Mouse (Mus musculus) hindbrain, embryonic 10.5 days (tissue): Measurements from ENCODE around the gene Gabbr2. TPM values are rescaled to one million over a fixed set of nuclear protein-coding genes. Genes with fewer than 3 reads are reported as not detected.

ENCODE experiments used
- DNase-seq: peaks from one replicate; pipeline ENCODE4 v3.0.0-alpha.2; 2017; ENCODE audit warnings: low spot score
- H3K27ac ChIP-seq: fragments of 300-500 bp; sonication (generic); 2 replicates; pipeline ENCODE4 v1.5.1; 2016; ENCODE audit warnings: mild to moderate bottlenecking, moderate library complexity
- H3K27me3 ChIP-seq: fragments of 300-500 bp; sonication (generic); 2 replicates; pipeline ENCODE4 v1.6.1; 2016; ENCODE audit warnings: mild to moderate bottlenecking; ENCODE audit not compliant: poor library complexity, insufficient read depth, severe bottlenecking
- H3K36me3 ChIP-seq: fragments of 300-500 bp; sonication (generic); 2 replicates; pipeline ENCODE4 v1.6.1; 2016; ENCODE audit warnings: mild to moderate bottlenecking, moderate library complexity
- H3K4me1 ChIP-seq: fragments of 300-500 bp; sonication (generic); replicated peaks from 2 replicates; pipeline ENCODE4 v1.6.1; 2016; ENCODE audit warnings: mild to moderate bottlenecking
- H3K4me3 ChIP-seq: fragments of 300-500 bp; sonication (generic); 2 replicates; pipeline ENCODE4 v1.5.1; 2016; ENCODE audit warnings: mild to moderate bottlenecking, moderate library complexity
- H3K9me3 ChIP-seq: fragments of 300-500 bp; sonication (generic); 2 replicates; pipeline ENCODE4 v1.6.1; 2016; ENCODE audit warnings: mild to moderate bottlenecking, moderate library complexity
- WGBS: fragments of 180-500 bp; shearing (Covaris S2); methylation state at CpG from one replicate; pipeline ENCODE4 v1.1.7; 2016; 5-methylcytosine and 5-hydroxymethylcytosine counted together
- polyA plus RNA-seq: library from polyadenylated mRNA; unstranded; fragments of >200 nt; fragmentation: Nextera tagmentation; extraction: Ambion mirVana; gene quantifications from 2 replicates; pipeline ENCODE4 v1.2.1, GENCODE M21; 2016

Gene Gabbr2
- polyA plus RNA-seq, result 0.24 and 0.27 TPM in 2 replicates

DNA sequence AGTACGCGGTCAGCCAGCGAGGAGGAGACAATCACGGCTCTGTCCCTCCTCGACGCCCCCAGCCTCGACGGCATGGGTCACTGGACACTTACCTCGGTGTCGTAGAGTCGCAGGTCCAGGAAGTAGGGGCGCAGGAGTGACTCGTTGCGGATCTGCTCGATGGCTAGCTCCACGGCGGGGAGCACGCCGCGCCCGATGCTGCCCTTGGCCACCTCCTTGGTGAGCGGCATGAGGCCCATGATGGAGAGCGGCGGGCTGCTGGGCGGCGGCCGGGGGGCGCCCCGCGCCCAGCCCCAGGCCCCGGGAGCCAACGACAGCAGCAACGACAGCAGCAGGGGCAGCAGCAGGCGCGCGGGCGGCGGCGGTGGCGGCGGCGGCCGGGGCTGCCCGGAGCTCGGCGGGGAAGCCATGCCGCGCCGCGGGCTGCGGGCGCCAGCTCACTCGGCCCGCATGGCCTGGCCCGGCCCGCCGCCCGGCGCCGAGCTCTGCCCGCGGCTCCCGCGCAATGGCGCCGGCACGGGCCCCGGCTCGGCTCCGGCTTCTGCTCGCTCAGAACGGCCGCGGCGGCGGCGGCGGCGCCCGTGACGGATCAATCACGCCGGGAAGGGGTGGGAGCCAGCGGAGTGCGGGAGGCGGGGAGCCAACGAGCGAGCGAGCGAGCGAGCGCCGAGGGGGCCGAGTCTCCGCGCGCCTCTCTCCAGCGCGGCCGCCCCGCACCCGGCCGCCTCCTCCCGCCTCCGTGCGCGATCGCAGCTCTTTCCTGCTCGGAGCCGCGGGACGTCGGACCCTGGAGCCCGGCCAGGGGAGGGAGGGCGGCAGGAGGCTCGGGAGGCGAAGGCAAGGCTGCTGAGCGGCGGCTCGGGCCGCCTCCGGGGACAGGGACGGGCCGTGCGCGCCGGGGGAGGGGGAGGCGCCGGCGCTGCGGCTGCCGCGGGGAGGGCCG, at the start of gene Gabbr2:
TSS of gene Gabbr2 (minus strand) at position 858 of the 943 bp plus-strand sequence.
- peak; percentile 51 for DNase-seq
- no peaks in the 10 kb centered on the region for H3K36me3 ChIP-seq
- H3K4me3 ChIP-seq, result peak within 1 kb of the TSS; percentile 71
- peak within 1 kb of the TSS; percentile 80 for H3K27ac ChIP-seq
- H3K4me1 ChIP-seq, result peaks cover 29% of the 10 kb centered on the region
- H3K9me3 ChIP-seq, result no peaks in the 10 kb centered on the region
- peaks cover 75% of the 10 kb centered on the region for H3K27me3 ChIP-seq
- 2% methylated on average over 134 of the region's 134 CpGs for WGBS

DNA sequence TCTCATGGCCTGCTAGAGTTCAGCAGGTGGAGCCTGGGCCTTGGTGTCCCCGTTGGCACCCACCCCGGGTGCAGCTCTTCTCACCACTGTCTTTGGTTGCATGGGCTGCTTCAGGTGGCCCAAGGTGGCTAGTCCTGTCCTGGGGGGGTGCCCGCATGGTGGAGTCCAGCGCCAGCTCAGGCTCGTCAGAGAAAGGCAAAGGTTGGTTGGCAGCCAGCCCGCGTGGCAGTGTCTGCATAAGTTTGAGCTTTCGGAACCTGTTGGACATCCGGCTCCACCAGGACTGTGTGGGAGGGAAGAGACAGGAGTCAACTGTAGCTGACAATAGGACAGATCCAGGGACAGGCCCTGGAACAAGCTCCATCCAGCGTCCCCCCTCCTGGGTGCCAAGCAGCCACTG, 47.9 kb upstream of the Gabbr2 start:
- no peak overlapping the region for H3K27ac ChIP-seq
- H3K27me3 ChIP-seq, result no peaks in the 10 kb centered on the region
- peaks cover 21% of the 10 kb centered on the region for H3K36me3 ChIP-seq
- H3K9me3 ChIP-seq, result no peaks in the 10 kb centered on the region
- peaks cover 23% of the 10 kb centered on the region for H3K4me1 ChIP-seq
- no peak overlapping the region for H3K4me3 ChIP-seq
- 93% methylated on average over 10 of the region's 10 CpGs for WGBS
- DNase-seq, result no peak

DNA sequence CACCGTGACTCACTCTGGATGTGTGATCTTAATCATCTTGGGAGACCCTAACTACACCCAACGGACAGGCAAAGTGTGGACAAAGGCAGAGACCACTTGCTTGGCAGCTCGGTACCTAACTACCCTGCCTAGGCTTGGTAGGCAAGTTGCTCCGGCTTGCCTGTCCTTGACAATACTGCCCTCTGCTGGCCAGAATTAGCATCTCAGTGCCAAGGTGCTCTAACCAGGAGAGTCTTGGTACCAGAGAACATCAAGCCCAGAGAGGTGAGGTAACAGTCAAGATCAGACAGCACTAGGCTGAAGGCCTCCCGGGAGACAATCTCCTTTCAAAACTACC, 45.6 kb upstream of the Gabbr2 start:
- DNase-seq, result peak; percentile 80
- Histone ChIP-seq H3K27ac (no peak overlapping the region), H3K4me3 (no peak overlapping the region), H3K27me3 (no peaks in the 10 kb centered on the region), H3K4me1 (peaks cover 23% of the 10 kb centered on the region), H3K9me3 (no peaks in the 10 kb centered on the region), H3K36me3 (peaks cover 21% of the 10 kb centered on the region)
- WGBS, result 21% methylated on average over 5 of the region's 5 CpGs

DNA sequence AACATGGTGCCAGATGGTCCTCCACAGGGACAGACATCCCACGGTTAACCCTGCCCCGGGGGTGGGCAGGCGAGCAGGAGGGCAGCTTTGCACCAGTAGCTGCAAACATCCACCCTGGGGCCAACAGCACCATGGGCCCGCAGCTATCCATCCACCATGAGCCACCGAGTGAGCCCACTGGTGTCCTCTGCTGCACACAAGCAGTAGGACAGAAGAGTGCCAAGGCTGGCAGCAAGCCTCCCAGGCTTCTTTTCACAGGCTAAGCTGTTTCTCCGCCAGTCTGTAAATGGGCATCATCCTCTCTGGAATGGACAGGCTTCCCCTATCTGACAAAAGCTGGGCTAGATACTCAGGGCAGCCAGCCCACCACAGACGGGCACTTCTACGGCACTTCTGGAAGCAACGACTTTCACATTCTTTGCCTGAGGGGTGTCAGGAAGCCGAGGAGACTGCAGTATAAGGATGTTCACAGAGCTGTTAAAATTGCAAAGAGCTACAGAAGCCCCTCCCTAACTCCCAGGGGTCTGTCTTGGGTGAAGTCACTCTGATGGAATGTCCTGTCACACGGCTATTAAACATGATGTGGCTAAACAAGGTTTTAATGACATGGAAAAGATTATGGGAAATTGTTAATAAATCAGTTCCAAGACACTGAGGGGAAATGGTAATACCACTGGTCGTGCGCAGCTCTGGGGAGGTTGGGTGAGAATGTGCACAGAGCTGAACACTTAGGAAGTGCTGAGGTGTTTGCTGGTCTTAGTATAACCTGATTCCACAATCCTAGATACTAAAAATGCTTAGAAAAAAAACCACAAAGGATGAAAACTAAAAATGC, 45.0 kb upstream of the Gabbr2 start:
- Histone ChIP-seq H3K27me3 (no peaks in the 10 kb centered on the region), H3K9me3 (no peaks in the 10 kb centered on the region), H3K4me3 (no peak overlapping the region), H3K36me3 (peaks cover 21% of the 10 kb centered on the region), H3K4me1 (peaks cover 23% of the 10 kb centered on the region), H3K27ac (peak overlapping the region; percentile 26; the same call in 1 of the 2 replicates)
- WGBS, result 64% methylated on average over 13 of the region's 13 CpGs
- no peak for DNase-seq

DNA sequence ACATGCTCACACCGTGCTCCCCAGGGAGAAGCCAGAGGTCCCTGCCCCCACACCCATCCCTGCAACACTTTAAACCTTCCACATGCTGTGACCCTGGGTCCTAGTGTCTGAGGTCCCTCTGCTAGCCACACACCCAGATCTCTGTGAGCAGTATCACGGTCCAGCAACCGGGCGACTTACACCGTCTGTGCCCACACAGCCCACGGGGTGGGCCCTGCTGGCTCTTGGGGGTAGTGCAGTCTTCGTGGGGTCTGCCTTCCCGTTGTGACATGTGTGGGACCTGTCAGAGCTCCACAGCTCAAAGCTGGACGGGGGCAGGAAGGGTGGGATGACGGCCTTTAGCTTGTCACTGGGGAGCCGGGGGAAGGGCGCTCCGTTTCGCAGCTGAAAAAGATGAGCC, 43.9 kb upstream of the Gabbr2 start:
- WGBS, result 71% methylated on average over 14 of the region's 14 CpGs
- Histone ChIP-seq H3K4me1 (peaks cover 23% of the 10 kb centered on the region), H3K36me3 (peaks cover 21% of the 10 kb centered on the region), H3K27me3 (no peaks in the 10 kb centered on the region), H3K27ac (no peak overlapping the region; the same call in 1 of the 2 replicates), H3K4me3 (no peak overlapping the region), H3K9me3 (no peaks in the 10 kb centered on the region)
- no peak for DNase-seq

DNA sequence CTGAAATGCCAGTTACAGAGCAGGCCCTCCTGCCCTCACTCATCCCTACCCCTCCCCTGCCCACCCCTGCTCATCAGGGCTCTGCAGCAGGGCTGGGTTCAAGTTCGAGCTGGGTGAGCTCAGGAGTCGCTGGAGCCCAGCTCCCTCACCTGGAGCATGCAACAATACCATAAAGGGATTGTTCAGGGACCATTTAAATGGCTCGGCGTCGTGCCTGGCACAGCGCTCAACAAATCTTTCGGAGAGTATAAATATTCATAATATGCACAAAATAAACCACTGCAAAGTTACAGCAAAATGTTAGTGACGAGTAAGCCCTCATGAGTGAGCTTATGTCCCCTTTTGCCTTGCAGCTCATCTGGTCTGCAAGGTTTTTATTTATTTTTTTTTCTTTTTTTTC, 40.5 kb upstream of the Gabbr2 start:
- Histone ChIP-seq H3K4me3 (no peak overlapping the region), H3K27me3 (no peaks in the 10 kb centered on the region), H3K36me3 (0 out of 2 replicates have a peak, but pooled peaks cover under 1% of the 10 kb centered on the region), H3K27ac (no peak overlapping the region), H3K9me3 (no peaks in the 10 kb centered on the region), H3K4me1 (peaks cover 31% of the 10 kb centered on the region)
- no peak for DNase-seq
- 85% methylated on average over 8 of the region's 8 CpGs for WGBS

DNA sequence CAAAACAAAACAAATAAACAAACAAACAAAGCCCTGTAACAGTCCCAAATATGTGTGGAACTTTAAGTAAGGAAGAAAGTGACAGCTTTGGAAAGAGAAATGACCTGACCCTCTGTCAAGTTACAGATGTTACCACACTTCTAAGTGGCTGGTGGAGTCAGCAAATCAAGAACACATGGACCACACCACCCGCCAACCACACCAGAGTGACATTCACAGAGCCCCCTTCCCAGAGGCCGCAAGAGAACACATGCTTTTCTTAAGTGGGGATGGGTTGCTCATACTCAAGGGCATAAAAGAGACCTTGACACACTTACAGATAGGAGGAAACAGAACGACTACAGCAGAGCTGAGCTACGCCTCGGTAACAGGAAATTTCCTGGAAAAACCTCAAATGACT, 37.1 kb upstream of the Gabbr2 start:
- Histone ChIP-seq H3K27ac (no peak overlapping the region), H3K9me3 (no peaks in the 10 kb centered on the region), H3K36me3 (peaks cover 12% of the 10 kb centered on the region; the same call in 1 of the 2 replicates), H3K4me1 (peaks cover 20% of the 10 kb centered on the region), H3K27me3 (no peaks in the 10 kb centered on the region), H3K4me3 (no peak overlapping the region)
- no peak for DNase-seq
- WGBS, result 70% methylated on average over 5 of the region's 5 CpGs

DNA sequence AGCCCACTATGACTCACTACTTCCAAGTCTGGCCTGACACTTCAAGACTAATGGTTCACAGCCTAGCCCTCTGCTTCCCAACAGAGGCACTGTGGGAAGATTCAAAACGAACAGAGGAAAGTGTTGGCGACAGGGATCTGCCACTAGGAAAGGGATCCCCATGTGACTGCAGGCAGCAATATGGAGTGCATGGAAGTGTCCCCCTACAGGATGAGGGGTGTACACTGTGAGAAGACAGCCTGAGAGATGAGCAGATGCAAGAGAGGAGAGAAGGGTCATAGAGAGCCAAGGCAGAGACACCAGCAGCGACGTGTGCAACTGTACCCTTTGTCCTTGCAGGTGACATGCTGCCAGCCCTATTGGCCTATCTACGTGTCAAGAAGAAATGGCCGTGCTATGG, 32.3 kb upstream of the Gabbr2 start:
- Histone ChIP-seq H3K4me1 (peaks cover 15% of the 10 kb centered on the region), H3K36me3 (peaks cover 12% of the 10 kb centered on the region; the same call in 1 of the 2 replicates), H3K9me3 (no peaks in the 10 kb centered on the region), H3K4me3 (no peak overlapping the region), H3K27me3 (no peaks in the 10 kb centered on the region), H3K27ac (no peak overlapping the region)
- no peak for DNase-seq
- WGBS, result 70% methylated on average over 6 of the region's 6 CpGs

DNA sequence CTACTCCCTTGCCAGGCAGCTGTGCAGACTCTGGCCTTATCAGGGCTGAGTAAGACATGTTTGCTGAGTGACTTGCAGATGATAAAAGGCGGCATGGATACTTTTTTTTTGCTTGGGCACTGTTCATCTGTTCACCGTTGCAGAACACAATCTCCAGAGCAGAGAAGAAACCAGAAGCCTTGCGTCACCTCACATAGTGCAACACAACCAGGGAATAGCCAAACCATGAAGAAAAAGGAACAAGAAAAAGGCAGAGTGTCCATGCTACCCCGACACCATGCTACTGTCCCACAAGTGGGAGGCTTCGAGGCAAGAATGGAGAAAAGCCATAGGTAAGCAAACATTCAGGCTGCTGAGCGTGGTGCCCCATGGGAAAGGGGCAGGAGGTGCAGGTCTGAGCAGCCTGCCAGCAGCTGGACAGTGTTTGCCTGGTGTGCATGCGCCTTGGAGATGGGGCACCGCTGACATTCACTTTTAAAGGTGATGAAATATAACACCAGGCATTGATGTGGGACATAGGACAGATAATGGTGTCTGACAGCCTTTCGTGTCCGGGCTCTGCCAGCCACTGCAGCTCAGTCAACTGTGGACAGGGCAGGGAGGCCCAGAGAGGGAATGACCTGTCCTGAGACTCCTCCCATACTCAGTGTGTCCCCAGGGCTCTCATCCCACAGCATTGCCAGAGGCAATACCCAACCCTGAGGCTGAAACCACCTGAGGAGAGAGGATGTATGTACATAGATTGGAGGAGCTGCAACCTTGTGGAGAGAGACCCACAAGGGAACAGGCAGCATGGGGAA, 31.3 kb upstream of the Gabbr2 start:
- Histone ChIP-seq H3K4me3 (no peak overlapping the region), H3K36me3 (peaks cover 12% of the 10 kb centered on the region; the same call in 1 of the 2 replicates), H3K27me3 (no peaks in the 10 kb centered on the region), H3K4me1 (peaks cover 15% of the 10 kb centered on the region), H3K27ac (no peak overlapping the region), H3K9me3 (no peaks in the 10 kb centered on the region)
- DNase-seq, result no peak
- WGBS, result 79% methylated on average over 10 of the region's 10 CpGs

DNA sequence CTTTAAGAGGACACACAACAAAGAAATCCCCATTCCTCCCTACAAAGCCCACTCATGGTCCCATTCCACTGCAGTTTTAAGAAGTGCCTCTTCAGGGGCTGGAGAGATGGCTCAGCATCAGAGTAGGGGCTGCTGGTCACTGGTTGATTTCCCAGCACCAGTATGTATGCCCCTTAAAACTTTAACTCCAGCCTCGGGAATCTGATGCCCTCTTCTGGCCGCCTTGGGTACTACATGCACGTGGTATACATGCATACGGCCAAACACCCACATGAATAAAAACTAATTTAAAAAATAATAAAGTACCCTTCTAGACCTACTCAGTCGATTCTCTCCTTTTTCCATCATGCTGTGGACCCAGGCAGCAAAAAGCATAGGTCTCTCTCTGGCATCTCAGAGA, 28.9 kb upstream of the Gabbr2 start:
- DNase-seq, result peak; percentile 73
- Histone ChIP-seq H3K9me3 (no peaks in the 10 kb centered on the region), H3K36me3 (peaks cover 15% of the 10 kb centered on the region), H3K27ac (no peak overlapping the region), H3K4me1 (peaks cover 15% of the 10 kb centered on the region), H3K27me3 (no peaks in the 10 kb centered on the region), H3K4me3 (no peak overlapping the region)
- WGBS, result 15% methylated on average over 5 of the region's 5 CpGs

DNA sequence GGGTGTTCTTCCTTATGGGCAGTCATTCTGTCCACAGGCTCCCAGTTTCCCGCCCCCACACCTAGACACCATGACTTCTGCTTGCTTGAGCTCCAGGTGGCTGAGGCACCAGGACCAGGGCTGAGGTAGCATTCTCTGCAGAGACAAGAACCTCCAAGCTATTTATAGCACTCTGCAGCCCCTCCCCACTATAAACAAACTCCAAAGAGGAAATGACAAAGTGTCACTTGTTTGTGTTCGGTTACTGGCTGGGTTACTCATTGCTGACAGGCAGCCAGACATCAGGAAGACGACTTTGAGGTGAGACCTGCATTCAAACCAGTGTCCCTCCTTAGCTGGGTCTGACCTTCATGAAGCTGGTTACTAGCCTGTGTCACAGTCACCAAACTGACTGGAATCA, 23.5 kb upstream of the Gabbr2 start:
- no peak overlapping the region for H3K4me3 ChIP-seq
- DNase-seq, result no peak
- H3K27me3 ChIP-seq, result no peaks in the 10 kb centered on the region
- no peaks in the 10 kb centered on the region for H3K9me3 ChIP-seq
- H3K36me3 ChIP-seq, result peaks cover 15% of the 10 kb centered on the region
- H3K27ac ChIP-seq, result no peak overlapping the region
- WGBS, result 70% methylated on average over 3 of the region's 3 CpGs
- peaks cover 8% of the 10 kb centered on the region for H3K4me1 ChIP-seq

DNA sequence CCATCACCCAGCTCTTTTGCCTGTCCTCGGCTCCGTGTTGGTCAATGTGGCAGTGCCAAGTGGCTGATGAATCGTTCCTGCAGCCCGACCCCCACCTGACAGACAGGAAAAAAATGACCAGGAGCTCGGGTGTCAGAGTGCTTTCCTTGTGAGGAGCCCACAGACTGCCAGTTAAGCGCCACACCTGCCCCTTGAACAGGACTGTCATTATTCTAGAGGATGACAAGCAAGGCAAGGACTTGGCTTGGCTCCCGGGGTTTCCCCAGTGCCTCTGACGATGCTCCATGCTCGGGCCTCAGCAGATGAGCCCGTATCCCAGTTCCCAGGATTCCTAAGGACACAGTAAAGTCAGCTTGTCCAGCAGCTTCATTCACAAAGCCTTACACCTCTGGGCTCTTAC, 20.8 kb upstream of the Gabbr2 start:
- WGBS, result 84% methylated on average over 10 of the region's 10 CpGs
- peaks cover 15% of the 10 kb centered on the region for H3K36me3 ChIP-seq

More for the DNA sequence above, 20.8 kb upstream of the Gabbr2 start:
- H3K27ac ChIP-seq, result no peak overlapping the region
- H3K4me3 ChIP-seq, result no peak overlapping the region
- no peaks in the 10 kb centered on the region for H3K9me3 ChIP-seq
- H3K4me1 ChIP-seq, result peaks cover 8% of the 10 kb centered on the region
- no peak for DNase-seq
- no peaks in the 10 kb centered on the region for H3K27me3 ChIP-seq
